Mouse (Mus musculus) left cerebral cortex, postnatal 10 days (tissue): ENCODE data around the gene Vkorc1. TPM values are rescaled to one million over a fixed set of nuclear protein-coding genes. Genes with fewer than 3 reads are reported as not detected.
"Not testable (repeated sequence)": the region's sequence is repeated elsewhere in the genome, so short reads cannot be mapped to it uniquely, and the experiment has no call there.

ENCODE experiments used
- DNase-seq, 2 experiments: peaks; one replicate each; pipeline ENCODE4 v3.0.0; 2021 to 2022; ENCODE audit warnings: low spot score in 2 of 2, mixed read lengths in 1 of 2; ENCODE audit errors: extremely low spot score in 1 of 2
- intact Hi-C: fragments of 180-260 bp; cut with DNase I; formaldehyde crosslinking; loops from one replicate; pipeline ENCODE4 v1.15.1; 2025
- total RNA-seq, 2 experiments: library from RNA; stranded (reverse); gene quantifications; 2 replicates each; pipeline ENCODE4 v1.2.3; 2021

The Vkorc1 gene
- 10 to 100 TPM; 23.9 to 24.6 TPM for total RNA-seq

DNA sequence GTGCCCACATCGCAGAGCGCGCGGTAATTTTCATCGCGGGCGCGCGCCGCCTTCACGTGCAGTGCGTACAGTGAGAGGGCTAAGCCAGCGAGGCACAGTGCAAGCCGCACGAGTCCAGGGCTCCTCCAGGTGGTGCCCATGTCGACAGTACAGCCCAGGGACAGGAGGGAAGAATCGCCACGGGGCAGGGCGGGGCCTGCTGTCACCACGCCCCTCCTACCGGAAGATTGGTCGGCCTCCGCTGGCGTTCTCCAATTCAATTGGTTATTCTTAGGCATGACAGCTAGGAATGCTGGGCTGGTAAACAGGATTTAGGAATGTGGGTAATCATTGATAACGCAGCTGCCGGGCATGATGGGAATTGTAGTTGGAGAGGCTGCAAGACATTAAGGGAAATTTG is at the start of gene Vkorc1, which contains the start of gene Gm21974:
Gene Vkorc1 (minus strand): TSS at position 176 of the 400 bp plus-strand sequence.
Gene Gm21974 (minus strand): TSS at position 13 of the 400 bp plus-strand sequence.
- intact Hi-C loops = no loop called here
- peak; percentile 95 to 96 for DNase-seq

DNA sequence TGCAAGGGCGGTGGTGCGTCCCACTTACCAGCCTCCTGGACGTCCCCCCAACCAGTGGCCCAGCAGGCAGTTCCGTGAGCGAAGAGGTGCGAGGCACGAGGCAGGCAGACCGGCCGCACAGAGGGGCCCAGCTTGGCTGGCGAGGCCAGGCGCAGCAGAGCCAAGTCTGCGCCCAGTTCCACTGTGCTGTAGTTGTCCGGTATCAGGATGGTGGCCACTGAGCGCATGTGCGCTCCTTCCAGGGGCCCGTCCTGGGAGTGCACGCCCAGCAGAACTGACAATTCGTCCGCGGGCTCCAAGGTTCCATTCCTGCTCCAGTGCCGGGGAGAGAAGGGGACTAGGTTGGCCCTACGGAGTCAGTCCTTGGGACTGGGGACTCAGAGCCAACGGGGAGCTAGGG is 49.2 kb upstream of the Vkorc1 start:
- intact Hi-C loops = no loop called here
- no peak for DNase-seq

GRCm38 (mm10) chr7:127942097-127942496 is 46.7 kb upstream of the Vkorc1 start:
- DNase-seq, intact Hi-C loops: not testable (repeated sequence)

DNA sequence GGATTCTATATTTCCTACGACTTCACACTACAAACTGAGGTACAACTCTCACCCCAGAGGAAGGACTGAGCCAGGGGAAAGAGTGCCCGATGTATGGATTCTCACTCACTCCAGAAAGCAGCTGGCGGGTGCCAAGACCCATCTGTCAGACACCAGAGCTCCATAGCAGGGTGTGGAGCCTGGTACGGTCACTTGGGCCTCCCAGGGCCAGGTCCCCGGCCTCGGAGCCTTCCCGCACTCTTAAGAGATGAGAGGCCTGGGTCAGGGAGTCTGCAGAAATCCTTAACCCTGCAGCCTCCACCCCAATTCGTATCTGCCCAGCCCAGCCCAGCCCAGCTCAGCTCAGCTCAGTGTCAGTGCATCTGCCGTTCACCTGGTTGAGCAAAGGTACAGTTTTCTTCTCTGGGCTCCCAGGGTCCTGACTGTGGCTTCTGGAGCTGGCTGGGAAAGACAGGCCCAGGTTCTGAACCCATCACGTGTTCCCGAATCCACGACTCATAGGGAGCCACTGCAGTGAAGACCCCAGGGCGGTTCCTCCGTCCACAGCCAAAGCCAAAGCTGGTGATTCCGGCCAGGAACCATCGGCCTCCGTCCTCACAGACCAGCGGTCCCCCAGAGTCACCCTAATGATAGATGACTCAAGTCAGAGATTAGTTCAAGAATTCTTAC is 40.9 kb upstream of the Vkorc1 start:
- no peak for DNase-seq
- intact Hi-C loops = no loop called here

DNA sequence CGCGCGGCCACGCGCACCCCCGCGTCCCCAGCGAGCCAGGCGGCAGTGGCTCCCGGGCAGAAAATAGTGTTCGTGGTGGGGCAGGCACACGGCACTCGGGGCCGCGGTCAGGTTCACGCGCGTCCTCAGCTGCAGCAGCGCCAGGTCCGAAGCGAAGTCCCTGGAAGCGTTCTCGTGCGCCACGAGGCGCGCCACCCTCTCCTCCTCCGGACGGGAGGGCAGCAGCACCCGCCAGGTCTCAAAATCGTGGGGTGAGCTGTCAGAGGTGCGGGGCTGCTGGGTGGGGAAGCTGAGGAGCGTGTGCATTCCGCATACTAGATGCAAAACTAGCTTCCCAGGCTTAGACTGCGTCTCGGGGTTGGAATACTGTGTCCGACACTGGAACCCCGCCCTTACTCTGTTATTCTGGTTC is 40.3 kb upstream of the Vkorc1 start:
- intact Hi-C loops = no loop called here
- no peak for DNase-seq

- DNase-seq = peak; percentile 93 to 96
- intact Hi-C loops = no loop called here
These were observed 39.8 kb upstream of the Vkorc1 start for GRCm38 (mm10) chr7:127935028-127935722.

DNA sequence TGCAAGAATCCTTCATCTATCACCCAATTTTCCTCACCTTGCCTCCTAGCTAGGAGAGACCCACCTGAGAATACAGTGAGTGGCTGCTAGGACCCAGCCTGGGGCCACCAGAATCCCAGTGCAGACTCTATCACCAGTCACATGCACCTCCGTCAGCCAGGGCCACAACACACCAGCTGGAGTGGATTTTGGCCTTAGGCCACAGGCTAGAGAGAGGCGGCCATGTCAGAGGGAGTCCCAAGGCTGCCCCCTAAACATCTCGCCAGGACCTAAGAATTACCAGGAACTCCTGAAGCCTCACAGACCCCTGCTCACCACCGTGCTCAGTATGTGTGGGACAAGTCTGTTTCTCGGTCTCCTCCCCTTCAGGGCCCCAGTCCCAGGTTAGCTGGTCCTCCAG is 38.7 kb upstream of the Vkorc1 start:
- intact Hi-C loops = no loop called here
- DNase-seq = no peak

GRCm38 (mm10) chr7:127932273-127933031 is 37.0 kb upstream of the Vkorc1 start:
- DNase-seq = no peak
- intact Hi-C loops = no loop called here

GRCm38 (mm10) chr7:127931351-127932135 is 36.1 kb upstream of the Vkorc1 start:
- DNase-seq = peak in 1 of 2 experiments; percentile 62
- intact Hi-C loops = no loop called here

DNA sequence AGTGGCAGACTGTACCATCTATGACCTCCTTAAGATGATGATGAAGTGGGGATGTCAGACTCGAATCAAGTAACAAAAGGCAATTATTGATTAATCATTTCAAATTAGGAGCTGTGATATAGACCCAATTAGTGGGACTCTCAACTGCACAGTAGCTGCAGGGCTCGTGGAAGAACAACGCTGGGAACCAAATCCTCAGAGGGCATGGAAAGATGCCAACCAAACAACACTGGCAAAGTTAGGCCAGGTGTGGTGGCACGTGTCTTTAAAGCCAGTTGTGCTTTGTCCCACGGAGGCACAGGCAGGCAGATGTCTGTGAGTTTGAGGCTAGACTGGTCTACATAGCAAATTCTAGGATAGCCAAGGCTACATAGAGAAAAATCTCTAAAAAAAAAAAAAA is 35.2 kb upstream of the Vkorc1 start:
- intact Hi-C loops = no loop called here
- DNase-seq = no peak

- intact Hi-C loops = no loop called here
These were observed 34.5 kb upstream of the Vkorc1 start, which contains the start of gene Prss8 for GRCm38 (mm10) chr7:127929923-127930322. Gene Prss8 (minus strand): TSS chr7:127930104.

DNA sequence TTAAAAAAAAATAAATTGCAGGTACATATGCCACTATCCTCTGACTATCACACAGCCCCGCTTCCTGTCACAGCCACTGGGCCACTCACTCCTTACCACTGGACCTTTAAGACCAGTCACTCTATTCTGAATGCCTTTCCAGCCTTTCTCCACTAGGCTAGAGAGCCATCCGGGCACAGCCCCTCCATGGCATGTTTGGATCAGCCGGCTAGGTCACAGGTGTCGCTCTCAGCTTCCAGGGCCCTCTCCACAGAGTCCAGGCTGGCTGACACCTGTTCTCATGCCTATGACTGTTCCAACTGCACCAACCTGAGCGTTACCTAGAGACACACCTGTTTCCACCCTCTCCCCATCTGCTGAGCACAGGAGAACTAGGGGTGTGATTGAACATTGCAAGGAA is 33.2 kb upstream of the Vkorc1 start:
- intact Hi-C loops = no loop called here
- DNase-seq = no peak

More at GRCm38 (mm10) chr7:127929923-127930322, 34.5 kb upstream of the Vkorc1 start, which contains the start of gene Prss8:
- DNase-seq = no peak

GRCm38 (mm10) chr7:127927726-127928125 is 32.3 kb upstream of the Vkorc1 start:
- DNase-seq = no peak
- intact Hi-C loops = no loop called here

- no peak for DNase-seq
- intact Hi-C loops = no loop called here
These were observed 31.4 kb upstream of the Vkorc1 start for GRCm38 (mm10) chr7:127926846-127927245.

- DNase-seq = no peak
- intact Hi-C loops = no loop called here
These were observed 30.6 kb upstream of the Vkorc1 start for GRCm38 (mm10) chr7:127926066-127926465.

DNA sequence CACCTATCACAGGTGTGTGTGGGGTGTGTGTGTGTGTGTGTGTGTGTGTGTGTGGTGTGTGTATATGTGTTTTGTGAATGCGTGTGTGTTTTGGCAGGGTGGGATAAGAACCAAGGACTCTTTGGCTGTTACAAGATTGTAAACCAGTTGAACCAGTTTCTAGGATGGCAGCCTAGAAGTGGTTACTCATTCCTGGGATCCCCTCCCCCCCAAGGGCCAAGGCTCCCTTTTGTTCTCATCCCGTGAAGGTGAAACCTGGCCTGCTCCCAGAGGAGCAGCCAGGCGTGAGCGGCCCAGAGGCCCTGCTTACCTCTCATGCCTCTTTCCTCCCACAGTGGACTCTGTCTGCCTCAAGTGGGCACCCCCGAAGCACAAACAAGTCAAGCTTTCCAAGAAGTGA is 29.8 kb upstream of the Vkorc1 start:
- DNase-seq = no peak
- intact Hi-C loops = no loop called here

DNA sequence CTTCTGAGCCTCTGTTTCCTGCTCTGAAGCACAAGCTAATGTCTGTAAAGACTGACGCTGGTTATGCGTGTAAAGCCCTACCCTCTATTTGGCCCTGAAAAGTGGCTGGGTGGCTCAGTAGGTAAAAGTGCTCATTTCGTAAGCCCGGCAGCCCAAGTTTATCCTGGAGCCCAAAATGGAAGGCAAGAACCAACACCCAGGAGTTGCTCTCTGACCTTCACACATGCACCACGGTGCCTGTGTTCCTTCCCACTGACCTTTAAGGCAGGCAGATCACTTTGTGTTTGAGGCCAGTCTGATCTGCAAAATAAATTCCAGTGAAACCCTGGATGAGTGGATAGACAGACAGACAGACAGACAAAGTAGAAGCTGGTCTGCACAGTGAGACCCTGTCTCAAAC is 28.3 kb upstream of the Vkorc1 start:
- intact Hi-C loops = no loop called here
- no peak for DNase-seq

DNA sequence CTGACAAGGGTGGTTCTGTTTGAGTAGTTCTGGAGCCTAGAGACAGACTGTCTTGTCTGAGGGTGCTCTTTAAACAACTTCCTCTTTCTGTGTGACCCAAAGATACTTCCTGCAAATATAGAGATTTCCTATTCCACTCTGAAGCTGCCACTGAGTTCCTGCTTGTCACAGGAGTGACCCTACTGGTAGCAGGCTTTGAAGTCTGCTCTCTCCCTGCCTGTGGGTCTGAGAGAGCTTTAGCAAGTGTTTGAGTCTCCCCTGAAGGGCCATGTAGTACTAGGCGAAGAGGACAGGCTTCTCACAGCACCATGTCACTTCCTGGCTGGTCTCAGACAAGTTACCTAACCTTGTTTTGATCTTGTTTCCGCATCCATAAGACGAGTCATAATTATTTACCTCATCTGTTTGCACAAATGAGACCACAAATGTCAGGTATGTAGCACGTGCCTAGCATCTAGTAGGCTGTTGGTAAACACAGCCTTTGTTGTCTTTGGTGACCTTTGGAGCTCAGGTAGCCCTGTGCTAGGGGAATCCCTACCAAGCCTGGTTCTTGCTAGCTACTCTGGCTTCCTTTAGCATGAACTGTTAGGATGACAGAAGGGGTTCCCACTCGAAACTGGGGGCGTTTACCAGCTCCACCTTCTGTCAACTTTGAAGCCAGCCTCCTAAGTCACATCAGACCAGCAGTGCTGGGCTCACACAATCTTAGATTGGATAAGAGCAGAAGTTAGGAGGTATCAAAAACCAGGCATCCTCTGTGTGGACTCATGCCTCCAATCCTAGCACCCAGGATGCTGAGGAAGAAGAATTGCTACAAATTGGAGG is 27.2 kb upstream of the Vkorc1 start:
- intact Hi-C loops = no loop called here
- DNase-seq = no peak
